Mouse (Mus musculus) kidney, embryonic 14.5 days (tissue): ENCODE results near the gene Mill1. TPM values are rescaled to one million over a fixed set of nuclear protein-coding genes. Genes with fewer than 3 reads are reported as not detected.
"Not testable (repeated sequence)": the region's sequence is repeated elsewhere in the genome, so short reads cannot be mapped to it uniquely, and the experiment has no call there.

ENCODE experiments used
- ATAC-seq: fragments of 200-750 bp; cut with Nextera tagmentation; 2 replicates; pipeline ENCODE4 v1.8.0; 2017; ENCODE audit warnings: moderate number of reproducible peaks, mild to moderate bottlenecking, moderate TSS enrichment, moderate library complexity; ENCODE audit not compliant: low FRiP score, low TSS enrichment
- H3K27ac ChIP-seq: fragments of 300-500 bp; sonication (generic); 2 replicates; pipeline ENCODE4 v1.5.1; 2014; ENCODE audit warnings: low read depth, mild to moderate bottlenecking, low read length, moderate library complexity, mixed read lengths
- H3K27me3 ChIP-seq: fragments of 300-500 bp; sonication (generic); 2 replicates; pipeline ENCODE4 v1.6.1; 2014; ENCODE audit warnings: mild to moderate bottlenecking, low read length; ENCODE audit not compliant: control insufficient read depth, insufficient read depth
- H3K36me3 ChIP-seq: fragments of 300-500 bp; sonication (generic); 2 replicates; pipeline ENCODE4 v1.6.1; 2014; ENCODE audit warnings: low read length, mixed read lengths; ENCODE audit not compliant: control insufficient read depth, insufficient read depth
- H3K4me1 ChIP-seq: fragments of 300-500 bp; sonication (generic); 2 replicates; pipeline ENCODE4 v1.6.1; 2014; ENCODE audit warnings: low read length, mixed read lengths; ENCODE audit not compliant: control insufficient read depth, insufficient read depth
- H3K4me2 ChIP-seq: fragments of 300-500 bp; sonication (generic); replicated peaks from 2 replicates; pipeline ENCODE4 v1.6.1; 2014; ENCODE audit warnings: low read depth, mild to moderate bottlenecking, low read length
- H3K4me3 ChIP-seq: fragments of 300-500 bp; sonication (generic); 2 replicates; pipeline ENCODE4 v1.5.1; 2014; ENCODE audit warnings: mild to moderate bottlenecking, low read length
- H3K9ac ChIP-seq: fragments of 300-500 bp; sonication (generic); 2 replicates; pipeline ENCODE4 v1.6.1; 2014; ENCODE audit warnings: low read depth, mild to moderate bottlenecking, low read length, moderate library complexity
- H3K9me3 ChIP-seq: fragments of 300-500 bp; sonication (generic); 2 replicates; pipeline ENCODE4 v1.6.1; 2016; ENCODE audit warnings: low read length; ENCODE audit not compliant: control insufficient read depth
- WGBS: fragments of 180-500 bp; shearing (Covaris S2); extraction: QIAGEN DNeasy Blood & Tissue Kit; methylation state at CpG from one replicate; pipeline ENCODE4 v1.1.7; 2014; 5-methylcytosine and 5-hydroxymethylcytosine counted together
- polyA plus RNA-seq: library from polyadenylated mRNA; unstranded; fragments of >200 nt; fragmentation: Nextera tagmentation; extraction: Ambion mirVana; gene quantifications from 2 replicates; pipeline ENCODE4 v1.2.1, GENCODE M21; 2014

Gene Mill1
- not detected in 2 replicates for polyA plus RNA-seq

GRCm38 (mm10) chr7:18245047-18245446 is at the start of gene Mill1:
Gene Mill1, plus strand, starts transcription at chr7:18245347.
- WGBS = 41% methylated on average over 1 of the region's 1 CpGs

GRCm38 (mm10) chr7:18210938-18211337 is 34.2 kb upstream of the Mill1 start:
- H3K4me3 ChIP-seq = no peak overlapping the region
- no peak overlapping the region for H3K4me2 ChIP-seq
- H3K27me3 ChIP-seq = no peaks in the 10 kb centered on the region
- H3K27ac ChIP-seq = no peak overlapping the region
- H3K4me1 ChIP-seq = no peaks in the 10 kb centered on the region
- no peak overlapping the region for H3K9ac ChIP-seq
- no peaks in the 10 kb centered on the region for H3K9me3 ChIP-seq
- 13% methylated on average over 9 of the region's 9 CpGs for WGBS
- no peak for ATAC-seq
- H3K36me3 ChIP-seq = no peaks in the 10 kb centered on the region

More at GRCm38 (mm10) chr7:18245047-18245446, at the start of gene Mill1:
- no peak within 1 kb of the TSS for H3K4me2 ChIP-seq
- no peaks in the 10 kb centered on the region for H3K9me3 ChIP-seq
- no peak within 1 kb of the TSS for H3K9ac ChIP-seq
- no peaks in the 10 kb centered on the region for H3K4me1 ChIP-seq
- ATAC-seq = no peak
- H3K36me3 ChIP-seq = no peaks in the 10 kb centered on the region
- H3K4me3 ChIP-seq = no peak within 1 kb of the TSS
- H3K27me3 ChIP-seq = no peaks in the 10 kb centered on the region
- no peak within 1 kb of the TSS for H3K27ac ChIP-seq

- no peak overlapping the region for H3K4me2 ChIP-seq
- WGBS = 80% methylated on average over 1 of the region's 1 CpGs
- no peaks in the 10 kb centered on the region for H3K4me1 ChIP-seq
- H3K27me3 ChIP-seq = no peaks in the 10 kb centered on the region
- H3K4me3 ChIP-seq = no peak overlapping the region
- no peak overlapping the region for H3K27ac ChIP-seq
- H3K9ac ChIP-seq = no peak overlapping the region
- no peak for ATAC-seq
- H3K9me3 ChIP-seq = peaks cover 3% of the 10 kb centered on the region; the same call in 1 of the 2 replicates
- H3K36me3 ChIP-seq = no peaks in the 10 kb centered on the region
Measured at GRCm38 (mm10) chr7:18214699-18215098, 30.4 kb upstream of the Mill1 start.

- ATAC-seq = no peak
- H3K9ac ChIP-seq = no peak overlapping the region
- H3K4me1 ChIP-seq = no peaks in the 10 kb centered on the region
- H3K4me3 ChIP-seq = no peak overlapping the region
- H3K4me2 ChIP-seq = no peak overlapping the region
- H3K27me3 ChIP-seq = no peaks in the 10 kb centered on the region
- H3K9me3 ChIP-seq = no peaks in the 10 kb centered on the region
- 72% methylated on average over 2 of the region's 2 CpGs for WGBS
- no peaks in the 10 kb centered on the region for H3K36me3 ChIP-seq
- no peak overlapping the region for H3K27ac ChIP-seq
Measured at GRCm38 (mm10) chr7:18238561-18238960, 6.6 kb upstream of the Mill1 start.

GRCm38 (mm10) chr7:18241217-18241616 is 3.9 kb upstream of the Mill1 start:
- no peak overlapping the region for H3K27ac ChIP-seq
- H3K9me3 ChIP-seq = no peaks in the 10 kb centered on the region
- H3K4me1 ChIP-seq = no peaks in the 10 kb centered on the region
- H3K9ac ChIP-seq = no peak overlapping the region
- no peak for ATAC-seq
- no peaks in the 10 kb centered on the region for H3K36me3 ChIP-seq
- WGBS = 79% methylated on average over 5 of the region's 5 CpGs
- H3K27me3 ChIP-seq = no peaks in the 10 kb centered on the region
- H3K4me3 ChIP-seq = no peak overlapping the region
- H3K4me2 ChIP-seq = no peak overlapping the region

- not testable (repeated sequence) for ATAC-seq, H3K4me3 ChIP-seq, H3K36me3 ChIP-seq, H3K4me1 ChIP-seq, H3K9me3 ChIP-seq, H3K4me2 ChIP-seq, H3K27me3 ChIP-seq, H3K27ac ChIP-seq, H3K9ac ChIP-seq
- WGBS = 60% methylated on average over 1 of the region's 1 CpGs
Measured at GRCm38 (mm10) chr7:18243959-18244573, 1.1 kb upstream of the Mill1 start.

GRCm38 (mm10) chr7:18260219-18260618 is 15.1 kb downstream of the Mill1 start:
- no peaks in the 10 kb centered on the region for H3K4me1 ChIP-seq
- 55% methylated on average over 1 of the region's 1 CpGs for WGBS
- H3K4me3 ChIP-seq = no peak overlapping the region
- H3K9ac ChIP-seq = no peak overlapping the region
- ATAC-seq = no peak
- H3K4me2 ChIP-seq = no peak overlapping the region
- no peak overlapping the region for H3K27ac ChIP-seq
- no peaks in the 10 kb centered on the region for H3K27me3 ChIP-seq
- H3K9me3 ChIP-seq = peaks cover 6% of the 10 kb centered on the region
- H3K36me3 ChIP-seq = no peaks in the 10 kb centered on the region

GRCm38 (mm10) chr7:18265089-18265488 is 19.9 kb downstream of the Mill1 start:
- Histone ChIP-seq H3K9ac (no peak overlapping the region), H3K4me3 (no peak overlapping the region), H3K27ac (no peak overlapping the region), H3K4me1 (no peaks in the 10 kb centered on the region), H3K36me3 (no peaks in the 10 kb centered on the region), H3K9me3 (peaks cover 6% of the 10 kb centered on the region; the same call in 1 of the 2 replicates), H3K4me2 (no peak overlapping the region), H3K27me3 (no peaks in the 10 kb centered on the region)
- 61% methylated on average over 5 of the region's 5 CpGs for WGBS
- ATAC-seq = no peak
